Mouse (Mus musculus) megakaryocyte, embryonic 14.5 days (primary cell): ENCODE results near the gene Tubal3.

Source experiments
- FLI1 ChIP-seq: IDR thresholded peaks from 2 replicates; pipeline ENCODE4 v1.6.1; 2012; ENCODE audit warnings: low read length, inconsistent platforms, mixed read lengths
- GATA1 ChIP-seq: IDR thresholded peaks from 3 replicates; pipeline ENCODE4 v1.6.1; 2012; ENCODE audit warnings: mixed read lengths, low read length, inconsistent platforms, borderline replicate concordance

DNA sequence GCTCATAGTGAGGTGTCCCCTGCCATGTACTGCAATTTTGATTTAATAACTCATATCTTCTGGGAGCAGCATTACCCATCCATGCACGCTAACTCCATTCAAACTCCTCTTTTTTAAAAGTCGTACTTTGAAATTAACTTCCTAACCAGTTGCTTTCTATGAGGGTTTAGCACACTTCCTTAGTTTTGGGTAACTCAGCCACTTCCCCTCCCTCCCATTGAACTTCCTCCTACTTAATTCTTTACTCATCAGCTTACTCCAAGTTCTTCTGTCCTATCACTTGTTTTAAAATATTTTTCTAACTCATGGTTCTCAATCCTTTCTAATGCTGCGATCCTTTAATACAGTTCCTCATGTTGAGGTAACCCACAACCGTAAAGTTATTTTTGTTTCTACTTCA, 50.8 kb downstream of the Tubal3 start:
- no peak for TF ChIP-seq FLI1
- no peak for TF ChIP-seq GATA1
